Mouse (Mus musculus) intestine, postnatal 0 days (tissue): Measurements from ENCODE around the gene Coq8a. TPM values are rescaled to one million over a fixed set of nuclear protein-coding genes. Genes with fewer than 3 reads are reported as not detected.
A peak's percentile ranks its signal among the peaks of the same experiment; 100 is the strongest.

Source experiments
- ATAC-seq: fragments of 200-750 bp; cut with Nextera tagmentation; 2 replicates; pipeline ENCODE4 v1.8.0; 2017; ENCODE audit warnings: mild to moderate bottlenecking, moderate TSS enrichment, moderate library complexity
- H3K27ac ChIP-seq: fragments of 300-500 bp; sonication (generic); 2 replicates; pipeline ENCODE4 v1.5.1; 2014; ENCODE audit warnings: mild to moderate bottlenecking, low read depth, low read length, moderate library complexity
- H3K27me3 ChIP-seq: fragments of 300-500 bp; sonication (generic); replicated peaks from 2 replicates; pipeline ENCODE4 v1.6.1; 2014; ENCODE audit warnings: low read length, mixed read lengths; ENCODE audit not compliant: control insufficient read depth, insufficient read depth
- H3K36me3 ChIP-seq: fragments of 300-500 bp; sonication (generic); 2 replicates; pipeline ENCODE4 v1.6.1; 2014; ENCODE audit warnings: mild to moderate bottlenecking, moderate library complexity; ENCODE audit not compliant: control insufficient read depth, insufficient read depth
- H3K4me1 ChIP-seq: fragments of 300-500 bp; sonication (generic); replicated peaks from 2 replicates; pipeline ENCODE4 v1.6.1; 2014; ENCODE audit warnings: antibody characterized with exemption, low read length, mixed read lengths; ENCODE audit not compliant: control insufficient read depth, insufficient read depth
- H3K4me2 ChIP-seq: fragments of 300-500 bp; sonication (generic); replicated peaks from 2 replicates; pipeline ENCODE4 v1.6.1; 2014; ENCODE audit warnings: low read depth, mild to moderate bottlenecking, moderate library complexity
- H3K4me3 ChIP-seq: fragments of 300-500 bp; sonication (generic); 2 replicates; pipeline ENCODE4 v1.5.1; 2014; ENCODE audit warnings: low read depth, low read length
- H3K9ac ChIP-seq: fragments of 300-500 bp; sonication (generic); 2 replicates; pipeline ENCODE4 v1.6.1; 2014; ENCODE audit warnings: mild to moderate bottlenecking, low read depth, low read length
- H3K9me3 ChIP-seq: fragments of 300-500 bp; sonication (generic); 2 replicates; pipeline ENCODE4 v1.6.1; 2016; ENCODE audit warnings: mixed run types; ENCODE audit not compliant: control insufficient read depth
- CTCF ChIP-seq: sonication (generic); IDR thresholded peaks from 2 replicates; pipeline ENCODE4 v1.5.1; 2016; ENCODE audit warnings: low read depth, mild to moderate bottlenecking, control low read depth, antibody characterized with exemption, moderate library complexity
- WGBS: fragments of 180-500 bp; shearing (Covaris S2); extraction: QIAGEN DNeasy Blood & Tissue Kit; methylation state at CpG from one replicate; pipeline ENCODE4 v1.1.7; 2014; 5-methylcytosine and 5-hydroxymethylcytosine counted together
- polyA plus RNA-seq: library from polyadenylated mRNA; unstranded; fragments of >200 nt; fragmentation: Nextera tagmentation; extraction: Ambion mirVana; gene quantifications from 2 replicates; pipeline ENCODE4 v1.2.1, GENCODE M21; 2015

Coq8a gene
- polyA plus RNA-seq, 1 experiment from 2014 or later = 28.6 TPM

DNA sequence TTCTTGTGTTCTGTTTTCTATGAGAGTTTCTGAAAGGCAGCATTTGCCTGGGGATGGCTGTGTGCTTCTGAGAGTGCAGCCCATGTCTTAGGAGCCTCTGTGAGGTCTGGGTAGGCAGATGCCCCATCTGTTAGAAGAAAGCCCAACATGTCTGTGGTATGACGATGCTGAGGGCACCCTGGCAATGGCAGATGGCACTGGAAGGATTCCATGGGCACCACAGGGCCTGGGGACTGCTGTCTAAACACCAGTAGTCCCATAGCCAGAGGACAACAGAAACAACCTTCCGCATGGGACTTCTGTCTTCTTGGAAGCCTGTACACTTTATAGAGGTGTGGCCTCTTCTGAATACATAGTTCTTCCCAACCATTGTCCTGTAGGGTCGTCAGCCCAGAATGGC is 38.2 kb downstream of the Coq8a start:
- peaks cover 31% of the 10 kb centered on the region for H3K36me3 ChIP-seq
- no peak for TF ChIP-seq CTCF
- no peak overlapping the region for H3K4me2 ChIP-seq
- no peaks in the 10 kb centered on the region for H3K27me3 ChIP-seq
- no peak overlapping the region for H3K9ac ChIP-seq
- 89% methylated on average over 3 of the region's 3 CpGs for WGBS
- no peaks in the 10 kb centered on the region for H3K9me3 ChIP-seq
- H3K4me1 ChIP-seq = no peaks in the 10 kb centered on the region
- no peak overlapping the region for H3K4me3 ChIP-seq
- no peak for ATAC-seq
- H3K27ac ChIP-seq = no peak overlapping the region

DNA sequence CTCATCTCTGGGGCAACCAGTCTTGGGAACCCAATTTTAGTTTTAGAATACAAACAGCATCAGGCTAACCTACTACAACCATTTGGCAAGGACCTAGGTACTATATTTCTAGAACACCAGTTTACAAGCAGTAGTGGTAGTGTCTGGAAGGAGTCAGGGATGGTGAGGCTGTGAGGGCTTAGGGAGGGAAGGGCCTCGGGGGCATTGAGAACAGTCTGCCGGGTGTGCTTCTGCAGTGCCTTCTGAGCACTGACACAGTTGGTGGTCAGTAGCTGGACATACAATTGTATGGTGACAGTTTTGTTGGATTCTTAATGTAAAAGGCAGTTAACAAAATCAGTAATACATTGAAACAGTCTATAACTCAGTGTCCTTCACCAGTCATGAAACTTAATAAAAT is 38.9 kb downstream of the Coq8a start:
- no peak for TF ChIP-seq CTCF
- Histone ChIP-seq H3K4me2 (no peak overlapping the region), H3K4me3 (no peak overlapping the region), H3K36me3 (peaks cover 26% of the 10 kb centered on the region), H3K27ac (no peak overlapping the region), H3K9me3 (no peaks in the 10 kb centered on the region), H3K4me1 (no peaks in the 10 kb centered on the region), H3K27me3 (no peaks in the 10 kb centered on the region), H3K9ac (no peak overlapping the region)
- 85% methylated on average over 2 of the region's 2 CpGs for WGBS
- ATAC-seq = no peak

DNA sequence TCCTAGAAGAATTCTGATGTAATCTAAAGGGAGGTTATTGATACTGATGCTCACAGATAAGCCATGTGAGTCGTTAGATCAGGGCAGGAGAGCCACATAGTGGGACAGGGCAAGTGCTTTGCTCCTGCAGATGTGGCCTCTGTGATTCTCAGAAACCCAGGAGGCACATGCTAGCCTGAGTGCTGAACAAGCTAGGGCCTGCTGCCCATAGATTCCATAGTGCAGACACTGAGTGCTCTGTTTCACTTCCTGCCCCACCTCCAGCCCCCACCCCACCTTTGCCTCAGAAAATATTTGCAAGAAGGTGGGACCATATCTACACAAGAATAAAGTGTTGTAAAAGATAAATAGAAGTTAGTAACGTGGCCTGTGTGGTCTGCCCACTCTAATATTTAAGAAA is 40.8 kb downstream of the Coq8a start:
- Histone ChIP-seq H3K4me1 (no peaks in the 10 kb centered on the region), H3K4me2 (no peak overlapping the region), H3K36me3 (peaks cover 19% of the 10 kb centered on the region), H3K9me3 (no peaks in the 10 kb centered on the region), H3K9ac (no peak overlapping the region), H3K27ac (no peak overlapping the region), H3K4me3 (no peak overlapping the region), H3K27me3 (no peaks in the 10 kb centered on the region)
- no peak for ATAC-seq
- 46% methylated on average over 2 of the region's 2 CpGs for WGBS
- TF ChIP-seq CTCF = no peak

DNA sequence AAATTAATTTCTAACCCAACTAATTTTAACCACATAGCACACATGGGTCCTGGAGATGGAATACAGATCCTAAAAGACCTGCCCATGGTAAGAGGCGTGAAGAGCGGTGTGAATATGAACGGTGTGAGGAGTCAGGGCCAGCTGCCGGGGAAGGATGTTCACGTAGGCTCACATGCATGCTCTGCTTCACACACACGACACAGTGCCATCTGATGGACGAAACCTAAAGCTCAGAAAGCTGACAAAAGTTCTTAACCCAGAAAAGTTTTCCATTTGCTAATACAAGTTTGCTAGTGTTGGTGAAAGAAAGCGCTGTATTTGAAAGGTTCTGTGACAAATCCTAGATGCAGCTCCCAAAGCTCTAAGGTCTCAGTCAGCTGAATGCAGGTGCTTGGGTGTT is 48.2 kb downstream of the Coq8a start:
- no peak overlapping the region for H3K4me3 ChIP-seq
- TF ChIP-seq CTCF = peak; percentile 49
- 86% methylated on average over 8 of the region's 8 CpGs for WGBS
- H3K36me3 ChIP-seq = peaks cover 37% of the 10 kb centered on the region
- H3K27me3 ChIP-seq = no peaks in the 10 kb centered on the region
- ATAC-seq = no peak
- H3K4me2 ChIP-seq = no peak overlapping the region
- no peaks in the 10 kb centered on the region for H3K9me3 ChIP-seq
- no peak overlapping the region for H3K27ac ChIP-seq
- H3K4me1 ChIP-seq = no peaks in the 10 kb centered on the region
- H3K9ac ChIP-seq = no peak overlapping the region

DNA sequence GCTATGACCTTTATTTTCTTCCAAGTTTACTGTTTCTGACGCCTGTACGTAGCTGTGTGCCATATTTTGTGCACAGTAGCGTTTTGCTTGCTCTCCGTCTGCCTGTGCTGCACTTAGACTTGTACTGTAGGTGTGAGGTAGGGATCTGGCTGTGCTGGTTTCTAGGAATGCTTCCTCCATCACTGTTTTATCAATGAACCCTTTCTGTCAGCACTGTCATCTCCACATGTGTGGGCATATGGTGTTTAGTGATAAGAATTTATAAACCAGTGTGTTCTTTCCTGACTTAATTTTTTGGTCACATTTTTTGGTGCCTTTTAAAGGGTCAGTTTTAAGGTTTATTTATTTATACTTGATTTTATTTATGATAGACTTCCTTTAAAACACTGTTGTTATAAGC is 50.8 kb downstream of the Coq8a start:
- no peaks in the 10 kb centered on the region for H3K9me3 ChIP-seq
- H3K9ac ChIP-seq = no peak overlapping the region
- H3K27me3 ChIP-seq = no peaks in the 10 kb centered on the region
- H3K27ac ChIP-seq = no peak overlapping the region
- H3K4me1 ChIP-seq = no peaks in the 10 kb centered on the region
- H3K4me3 ChIP-seq = no peak overlapping the region
- WGBS = 87% methylated on average over 4 of the region's 4 CpGs
- no peak overlapping the region for H3K4me2 ChIP-seq
- TF ChIP-seq CTCF = no peak
- ATAC-seq = no peak
- peaks cover 47% of the 10 kb centered on the region for H3K36me3 ChIP-seq

DNA sequence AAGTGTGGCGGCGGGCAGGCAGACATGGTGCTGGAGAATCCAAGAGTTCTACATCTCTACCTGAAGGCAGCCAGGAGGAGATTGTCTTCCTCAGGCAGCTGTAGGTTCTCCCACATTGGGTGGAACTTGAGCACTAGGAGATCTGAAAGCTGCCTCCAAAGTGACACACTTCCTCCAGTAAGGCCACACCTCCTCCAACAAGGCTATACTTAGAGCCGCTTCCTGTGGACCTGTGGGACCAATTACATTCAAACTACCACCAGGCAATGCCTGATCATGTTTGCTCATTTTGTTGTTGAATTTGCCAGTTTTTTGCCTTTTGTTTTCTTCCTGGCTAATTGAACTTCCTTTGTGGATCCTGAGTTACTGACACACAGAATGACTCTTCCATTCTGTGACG is 51.4 kb downstream of the Coq8a start:
- no peaks in the 10 kb centered on the region for H3K9me3 ChIP-seq
- no peak overlapping the region for H3K4me2 ChIP-seq
- no peak overlapping the region for H3K27ac ChIP-seq
- H3K27me3 ChIP-seq = no peaks in the 10 kb centered on the region
- no peak for TF ChIP-seq CTCF
- peaks cover 47% of the 10 kb centered on the region for H3K36me3 ChIP-seq
- H3K4me3 ChIP-seq = no peak overlapping the region
- 83% methylated on average over 4 of the region's 4 CpGs for WGBS
- H3K4me1 ChIP-seq = no peaks in the 10 kb centered on the region
- no peak for ATAC-seq
- no peak overlapping the region for H3K9ac ChIP-seq

DNA sequence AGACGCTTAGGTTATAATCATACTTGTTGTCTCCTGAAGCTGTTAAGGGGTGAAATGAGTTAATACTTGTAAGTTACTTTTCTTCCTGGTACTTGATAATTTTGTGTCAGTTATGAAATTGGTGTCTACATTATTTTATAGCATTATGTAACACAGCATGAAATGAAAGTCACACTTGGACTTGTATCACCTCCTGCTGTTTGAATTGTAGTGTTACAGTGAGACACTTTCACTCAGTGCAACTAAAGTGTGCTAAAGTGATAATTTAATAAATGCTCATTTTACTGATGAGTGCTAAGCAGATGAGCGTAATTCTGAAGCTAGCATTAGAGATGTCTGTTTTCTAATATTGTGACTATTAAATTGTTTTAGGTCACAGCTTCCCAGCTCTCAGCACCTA is 58.4 kb downstream of the Coq8a start:
- H3K9ac ChIP-seq = no peak overlapping the region
- H3K4me1 ChIP-seq = no peaks in the 10 kb centered on the region
- WGBS = 89% methylated on average over 2 of the region's 2 CpGs
- no peaks in the 10 kb centered on the region for H3K27me3 ChIP-seq
- no peak overlapping the region for H3K4me3 ChIP-seq
- TF ChIP-seq CTCF = peak; percentile 47
- H3K4me2 ChIP-seq = no peak overlapping the region
- H3K36me3 ChIP-seq = peaks cover 54% of the 10 kb centered on the region
- ATAC-seq = no peak
- no peaks in the 10 kb centered on the region for H3K9me3 ChIP-seq
- no peak overlapping the region for H3K27ac ChIP-seq
